In the genomic region with DNA sequence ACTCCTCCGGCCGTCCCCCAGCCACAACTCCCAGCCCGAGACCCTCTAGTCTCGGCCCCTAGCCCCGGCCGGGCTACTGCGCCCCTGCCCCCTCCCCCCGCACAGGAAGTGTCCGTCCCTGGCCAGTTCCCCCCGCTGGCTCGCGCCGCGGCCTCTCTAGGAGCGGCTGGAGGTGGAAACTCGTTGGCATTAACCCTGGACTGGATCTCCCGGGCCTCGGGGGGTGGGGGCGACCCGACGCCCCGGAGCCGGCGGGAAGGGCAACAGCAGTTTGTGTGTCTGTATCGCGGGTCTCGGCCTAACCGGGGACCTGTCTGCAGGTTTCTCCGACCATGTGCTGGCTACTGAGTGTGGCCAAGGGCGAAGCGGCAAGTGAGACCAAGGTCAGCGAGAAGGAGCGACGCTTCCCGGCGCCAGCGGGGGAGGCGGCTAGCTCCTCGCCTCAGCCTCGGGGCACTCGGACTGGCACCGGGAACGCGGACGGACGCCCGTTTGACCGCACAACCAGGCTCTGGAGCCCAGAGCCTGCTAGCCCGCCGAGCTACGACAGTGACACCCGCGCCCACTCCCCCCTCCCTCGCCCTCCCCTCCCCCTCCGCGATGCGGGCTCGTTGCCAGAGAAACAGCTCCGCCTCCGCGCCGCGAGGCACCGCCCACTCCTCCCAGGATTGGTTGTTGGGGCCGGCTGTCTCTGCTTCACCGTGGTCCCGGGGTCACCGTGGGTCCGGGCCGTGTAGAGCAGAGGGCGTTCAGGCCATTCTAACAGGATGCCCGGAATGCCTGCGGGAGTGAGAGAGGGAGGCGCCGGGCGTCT, we compare ENCODE assay signal across 8 mouse cellular contexts. TPM values are rescaled to one million over a fixed set of nuclear protein-coding genes. Genes with fewer than 3 reads are reported as not detected.
DNase-seq lines count a peak whose midpoint lies in the region; ATAC-seq and TF ChIP-seq lines count a peak whose summit lies in the region.

A gene (minus strand): TSS at position 78 of the 814 bp plus-strand sequence.

- peaks cover 33% of the 10 kb centered on the region for H3K36me3 ChIP-seq in forebrain, embryonic 10.5 days (replicated peaks)
- H3K36me3 ChIP-seq in heart, embryonic 15.5 days, result peaks cover 11% of the 10 kb centered on the region
- H3K36me3 ChIP-seq in liver, embryonic 14.5 days (replicated peaks; ENCODE audit: control insufficient read depth, insufficient read depth, low read depth), result no peaks in the 10 kb centered on the region
- H3K36me3 ChIP-seq in neural tube, embryonic 11.5 days (ENCODE audit: control insufficient read depth, insufficient read depth, low read length), result peaks cover 5% of the 10 kb centered on the region; the same call in 1 of the 2 replicates
- H3K36me3 ChIP-seq in stomach, postnatal 0 days (ENCODE audit: control insufficient read depth, insufficient read depth, low read length), result peaks cover 3% of the 10 kb centered on the region; the same call in 1 of the 2 replicates

- TF ChIP-seq CTCF in liver, embryonic 14.5 days (IDR thresholded peaks at IDR 0.05; ENCODE audit: low read depth), result no peak
- TF ChIP-seq CTCF in stomach, postnatal 0 days (IDR thresholded peaks at IDR 0.05; ENCODE audit: low read depth), result 0 out of 2 replicates have a peak, but pooled peaks have one; percentile 2

- ATAC-seq in CD4-positive, CD25-positive, alpha-beta regulatory T cell, adult 4 months, result peak; percentile 83
- ATAC-seq in heart, embryonic 15.5 days (replicated peaks; ENCODE audit: insufficient number of reproducible peaks, insufficient read depth, low FRiP score, low read depth), result peak; percentile 93
- ATAC-seq in liver, embryonic 14.5 days (ENCODE audit: insufficient read depth), result peak; percentile 85
- peak; percentile 93 for ATAC-seq in neural tube, embryonic 11.5 days (ENCODE audit: insufficient read depth, low FRiP score, low TSS enrichment)
- peak; percentile 90 for ATAC-seq in stomach, postnatal 0 days (ENCODE audit: low FRiP score, low TSS enrichment)

- no peak for TF ChIP-seq EP300 in liver, embryonic 14.5 days (IDR thresholded peaks at IDR 0.05; ENCODE audit: low read depth)
- TF ChIP-seq EP300 in stomach, postnatal 0 days (optimal IDR thresholded peaks at IDR 0.05), result peak; percentile 59

- no peaks in the 10 kb centered on the region for H3K27me3 ChIP-seq in forebrain, embryonic 10.5 days (ENCODE audit: poor library complexity, severe bottlenecking)
- H3K27me3 ChIP-seq in heart, embryonic 15.5 days, result no peaks in the 10 kb centered on the region
- H3K27me3 ChIP-seq in liver, embryonic 14.5 days (ENCODE audit: control insufficient read depth, insufficient read depth, low read length), result no peaks in the 10 kb centered on the region
- no peaks in the 10 kb centered on the region for H3K27me3 ChIP-seq in neural tube, embryonic 11.5 days (ENCODE audit: control insufficient read depth, insufficient read depth, low read length)
- no peaks in the 10 kb centered on the region for H3K27me3 ChIP-seq in stomach, postnatal 0 days (ENCODE audit: control insufficient read depth, insufficient read depth, low read length)

- H3K27ac ChIP-seq in forebrain, embryonic 10.5 days, result peak within 1 kb of the TSS; percentile 98
- H3K27ac ChIP-seq in heart, embryonic 15.5 days, result peak within 1 kb of the TSS; percentile 99
- H3K27ac ChIP-seq in liver, embryonic 14.5 days, result no peak within 1 kb of the TSS
- peak within 1 kb of the TSS; percentile 84 for H3K27ac ChIP-seq in neural tube, embryonic 11.5 days (ENCODE audit: low read depth, low read length)
- H3K27ac ChIP-seq in stomach, postnatal 0 days (replicated peaks), result peak within 1 kb of the TSS; percentile 93

- peak within 1 kb of the TSS; percentile 83 for H3K4me2 ChIP-seq in heart, embryonic 15.5 days
- peak within 1 kb of the TSS; percentile 90 for H3K4me2 ChIP-seq in liver, embryonic 14.5 days (ENCODE audit: low read depth)
- peak within 1 kb of the TSS; percentile 85 for H3K4me2 ChIP-seq in neural tube, embryonic 11.5 days (ENCODE audit: low read depth)
- peak within 1 kb of the TSS; percentile 79 for H3K4me2 ChIP-seq in stomach, postnatal 0 days (replicated peaks; ENCODE audit: low read depth)

- peaks cover 40% of the 10 kb centered on the region for H3K4me1 ChIP-seq in forebrain, embryonic 10.5 days
- H3K4me1 ChIP-seq in heart, embryonic 15.5 days (replicated peaks), result peaks cover 31% of the 10 kb centered on the region
- peaks cover 5 to 7% of the 10 kb centered on the region in 2 experiments; a peak in 3 of 4 replicates for H3K4me1 ChIP-seq in liver, embryonic 14.5 days (replicated peaks; ENCODE audit: control insufficient read depth in 2 of 2, insufficient read depth in 2 of 2, low read length in 1 of 2)
- H3K4me1 ChIP-seq in neural tube, embryonic 11.5 days (ENCODE audit: control insufficient read depth, insufficient read depth, low read length), result peaks cover 5% of the 10 kb centered on the region; the same call in 1 of the 2 replicates
- H3K4me1 ChIP-seq in stomach, postnatal 0 days (replicated peaks; ENCODE audit: control insufficient read depth, insufficient read depth), result peaks cover 3% of the 10 kb centered on the region; the same call in 1 of the 2 replicates

- no peaks in the 10 kb centered on the region for H3K9me3 ChIP-seq in forebrain, embryonic 10.5 days
- no peaks in the 10 kb centered on the region for H3K9me3 ChIP-seq in heart, embryonic 15.5 days (replicated peaks)
- no peaks in the 10 kb centered on the region for H3K9me3 ChIP-seq in liver, embryonic 14.5 days (ENCODE audit: control insufficient read depth, low read length)
- H3K9me3 ChIP-seq in neural tube, embryonic 11.5 days (ENCODE audit: control insufficient read depth, low read length), result no peaks in the 10 kb centered on the region
- H3K9me3 ChIP-seq in stomach, postnatal 0 days (ENCODE audit: control insufficient read depth, low read length), result no peaks in the 10 kb centered on the region

- under 1% methylated on average over 76 of the region's 76 CpGs for WGBS in forebrain, embryonic 10.5 days
- under 1% methylated on average over 71 of the region's 76 CpGs for WGBS in heart, embryonic 15.5 days
- WGBS in liver, embryonic 14.5 days (ENCODE audit: insufficient replicate concordance), result under 1% methylated on average over 67 of the region's 76 CpGs
- WGBS in neural tube, embryonic 11.5 days, result under 1% methylated on average over 59 of the region's 76 CpGs
- WGBS in stomach, postnatal 0 days, result 0% methylated on average over 62 of the region's 76 CpGs

- H3K4me3 ChIP-seq in forebrain, embryonic 10.5 days, result peak within 1 kb of the TSS; percentile 95
- peak within 1 kb of the TSS; percentile 81 for H3K4me3 ChIP-seq in heart, embryonic 15.5 days
- H3K4me3 ChIP-seq in liver, embryonic 14.5 days (ENCODE audit: insufficient read depth in 1 of 2, low read depth in 2 of 2, low read length in 2 of 2), result peak within 1 kb of the TSS; percentile 67 to 69
- peak within 1 kb of the TSS; percentile 95 for H3K4me3 ChIP-seq in neural tube, embryonic 11.5 days (ENCODE audit: low read depth, low read length)
- H3K4me3 ChIP-seq in stomach, postnatal 0 days (ENCODE audit: low read depth, low read length), result peak within 1 kb of the TSS; percentile 86

- peak within 1 kb of the TSS; percentile 95 for H3K9ac ChIP-seq in heart, embryonic 15.5 days
- H3K9ac ChIP-seq in liver, embryonic 14.5 days (replicated peaks), result peak within 1 kb of the TSS; percentile 55
- peak within 1 kb of the TSS; percentile 86 for H3K9ac ChIP-seq in neural tube, embryonic 11.5 days (ENCODE audit: low read length)
- H3K9ac ChIP-seq in stomach, postnatal 0 days (ENCODE audit: low read length), result peak within 1 kb of the TSS; percentile 88

- peak; percentile 59 for DNase-seq in c-Kit-negative CD71-positive TER-119-positive erythroid progenitor cells, embryonic 14.5 days (ENCODE audit: low read depth, low spot score)
- peak; percentile 96 for DNase-seq in forebrain, embryonic 10.5 days (ENCODE audit: extremely low spot score, low spot score)
- DNase-seq in kidney, postnatal 25 days, result peak; percentile 96 to 98
- peak; percentile 66 to 72 (median 69) for DNase-seq in liver, embryonic 14.5 days (ENCODE audit: low read depth in 3 of 3, low spot score in 3 of 3)
- DNase-seq in neural tube, embryonic 11.5 days (ENCODE audit: low spot score), result peak; percentile 95
- peak; percentile 94 for DNase-seq in stomach, postnatal 0 days (ENCODE audit: low spot score)

RNA-seq across cellular contexts. Expression of the gene that starts here (rescaled TPM):
- not detected for polyA plus RNA-seq in CD4-positive, CD25-positive, alpha-beta regulatory T cell, adult 4 months (2017; shearing (Covaris generic))
- 17.6 and 18.9 TPM in 2 replicates for polyA plus RNA-seq in forebrain, embryonic 10.5 days (2016; fragmentation: Nextera tagmentation; extraction: Ambion mirVana)
- 17.1 and 19.6 TPM in 2 replicates for polyA plus RNA-seq in heart, embryonic 15.5 days (2015; fragmentation: Nextera tagmentation; extraction: Ambion mirVana)
- polyA plus RNA-seq in liver, embryonic 14.5 days (2012; rRNA removed), result 4.4 and 5.0 TPM in 2 replicates
- 0.52 and 0.75 TPM in 2 replicates for polyA plus RNA-seq in liver, embryonic 14.5 days (2014; fragmentation: Nextera tagmentation; extraction: Ambion mirVana)
- polyA plus RNA-seq in neural tube, embryonic 11.5 days (2014; fragmentation: Nextera tagmentation; extraction: Ambion mirVana), result 5.1 and 7.0 TPM in 2 replicates
- polyA plus RNA-seq in stomach, postnatal 0 days (2015; fragmentation: Nextera tagmentation; extraction: Ambion mirVana), result 9.0 and 11.0 TPM in 2 replicates

Comparison
In these comparisons a context has a peak if more than half of its experiments do, and no peak if none do; other contexts are left out.
1. Peak in ATAC-seq in CD4-positive, CD25-positive, alpha-beta regulatory T cell, adult 4 months; RNA of the gene not detected or under 1 TPM.